Mouse (Mus musculus) forebrain, embryonic 11.5 days (tissue): ENCODE data around the gene Echdc3. TPM values are rescaled to one million over a fixed set of nuclear protein-coding genes. Genes with fewer than 3 reads are reported as not detected.

ENCODE experiments used
- ATAC-seq: fragments of 200-750 bp; cut with Nextera tagmentation; replicated peaks from 2 replicates; pipeline ENCODE4 v1.8.0; 2017; ENCODE audit warnings: moderate TSS enrichment; ENCODE audit not compliant: low FRiP score
- DNase-seq: peaks from one replicate; pipeline ENCODE4 v3.0.0-alpha.2; 2017; ENCODE audit warnings: low spot score
- H3K27ac ChIP-seq: fragments of 300-500 bp; sonication (generic); 2 replicates; pipeline ENCODE4 v1.5.1; 2014; ENCODE audit warnings: low read depth, low read length
- H3K27me3 ChIP-seq: fragments of 300-500 bp; sonication (generic); 2 replicates; pipeline ENCODE4 v1.6.1; 2014; ENCODE audit warnings: mild to moderate bottlenecking, low read length, mixed read lengths; ENCODE audit not compliant: control insufficient read depth, insufficient read depth
- H3K36me3 ChIP-seq: fragments of 300-500 bp; sonication (generic); 2 replicates; pipeline ENCODE4 v1.6.1; 2014; ENCODE audit warnings: mild to moderate bottlenecking, low read length, moderate library complexity, mixed read lengths; ENCODE audit not compliant: control insufficient read depth, insufficient read depth
- H3K4me1 ChIP-seq: fragments of 300-500 bp; sonication (generic); replicated peaks from 2 replicates; pipeline ENCODE4 v1.6.1; 2014; ENCODE audit warnings: low read length, mixed read lengths; ENCODE audit not compliant: control insufficient read depth, insufficient read depth
- H3K4me2 ChIP-seq: fragments of 300-500 bp; sonication (generic); 2 replicates; pipeline ENCODE4 v1.6.1; 2014; ENCODE audit warnings: low read depth, mild to moderate bottlenecking, low read length, moderate library complexity, mixed read lengths; ENCODE audit not compliant: severe bottlenecking
- H3K4me3 ChIP-seq: fragments of 300-500 bp; sonication (generic); 2 replicates; pipeline ENCODE4 v1.5.1; 2014; ENCODE audit warnings: low read depth, low read length
- H3K9ac ChIP-seq: fragments of 300-500 bp; sonication (generic); 2 replicates; pipeline ENCODE4 v1.6.1; 2014; ENCODE audit warnings: low read length
- H3K9me3 ChIP-seq: fragments of 300-500 bp; sonication (generic); 2 replicates; pipeline ENCODE4 v1.6.1; 2016; ENCODE audit warnings: low read length, mixed read lengths; ENCODE audit not compliant: control insufficient read depth
- WGBS: fragments of 180-500 bp; shearing (Covaris S2); extraction: QIAGEN DNeasy Blood & Tissue Kit; methylation state at CpG from one replicate; pipeline ENCODE4 v1.1.7; 2014; 5-methylcytosine and 5-hydroxymethylcytosine counted together
- polyA plus RNA-seq: library from polyadenylated mRNA; unstranded; fragments of >200 nt; fragmentation: Nextera tagmentation; extraction: Ambion mirVana; gene quantifications from 2 replicates; pipeline ENCODE4 v1.2.1, GENCODE M21; 2014

The Echdc3 gene
- polyA plus RNA-seq, 1 experiment from 2014 or later: 2.3 TPM

DNA sequence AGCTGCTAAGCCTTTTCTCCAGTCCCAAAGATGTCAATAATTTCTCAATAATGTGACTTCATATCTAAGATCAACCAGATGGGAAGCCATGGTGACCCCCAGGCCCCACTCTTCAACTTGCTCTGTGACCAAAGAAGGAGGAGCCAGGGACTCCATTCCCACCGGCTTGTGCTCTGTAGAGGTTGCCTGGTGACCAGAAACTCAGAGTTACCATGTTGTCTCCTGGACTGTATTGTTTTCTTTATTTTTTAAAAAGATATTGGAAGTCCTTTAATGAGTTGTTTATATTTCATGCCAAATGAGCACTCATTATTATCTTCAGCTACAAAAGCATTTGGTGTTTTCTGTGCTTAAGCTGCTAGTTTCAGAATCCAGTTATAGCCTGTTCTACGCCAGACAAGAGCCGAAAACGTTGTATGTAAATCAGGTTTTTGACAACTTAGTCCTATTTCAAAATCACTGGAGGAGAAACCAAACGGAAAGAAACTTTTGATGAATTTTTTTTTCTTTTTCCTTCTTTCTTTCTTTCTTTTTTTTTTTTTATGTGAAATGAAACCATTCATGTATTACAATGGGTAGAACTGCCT lies 42.7 kb upstream of the Echdc3 start:
- peaks cover 6% of the 10 kb centered on the region; the same call in 1 of the 2 replicates for H3K9me3 ChIP-seq
- H3K27me3 ChIP-seq: peaks cover 45% of the 10 kb centered on the region
- H3K4me3 ChIP-seq: no peak overlapping the region
- H3K27ac ChIP-seq: no peak overlapping the region
- DNase-seq: no peak
- WGBS: 68% methylated on average over 5 of the region's 5 CpGs
- H3K36me3 ChIP-seq: no peaks in the 10 kb centered on the region
- H3K9ac ChIP-seq: no peak overlapping the region
- ATAC-seq: no peak; the same call in 1 of the 2 replicates
- peaks cover 2% of the 10 kb centered on the region; the same call in 1 of the 2 replicates for H3K4me1 ChIP-seq
- no peak overlapping the region for H3K4me2 ChIP-seq

DNA sequence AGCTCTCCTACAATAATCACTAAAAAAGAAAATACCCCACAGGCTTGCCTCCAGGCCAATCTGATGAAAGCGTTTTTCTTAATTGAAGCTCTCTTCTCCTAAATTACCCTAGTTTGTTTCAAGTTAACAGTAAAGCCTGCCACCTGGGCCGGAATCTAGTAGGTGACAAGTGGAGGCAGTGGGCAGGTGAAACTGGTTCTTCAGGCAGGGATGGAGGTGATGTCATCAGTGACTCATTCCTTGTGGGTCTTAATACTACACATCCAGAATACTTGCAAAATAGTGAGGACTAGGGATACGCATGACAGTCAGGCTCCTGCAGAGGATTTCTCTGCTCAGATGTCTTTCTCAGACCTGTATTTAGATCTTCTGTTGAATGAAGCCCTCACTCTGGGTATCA lies 39.7 kb upstream of the Echdc3 start:
- Histone ChIP-seq H3K4me2 (no peak overlapping the region), H3K27ac (no peak overlapping the region)
- 90% methylated on average over 3 of the region's 3 CpGs for WGBS

DNA sequence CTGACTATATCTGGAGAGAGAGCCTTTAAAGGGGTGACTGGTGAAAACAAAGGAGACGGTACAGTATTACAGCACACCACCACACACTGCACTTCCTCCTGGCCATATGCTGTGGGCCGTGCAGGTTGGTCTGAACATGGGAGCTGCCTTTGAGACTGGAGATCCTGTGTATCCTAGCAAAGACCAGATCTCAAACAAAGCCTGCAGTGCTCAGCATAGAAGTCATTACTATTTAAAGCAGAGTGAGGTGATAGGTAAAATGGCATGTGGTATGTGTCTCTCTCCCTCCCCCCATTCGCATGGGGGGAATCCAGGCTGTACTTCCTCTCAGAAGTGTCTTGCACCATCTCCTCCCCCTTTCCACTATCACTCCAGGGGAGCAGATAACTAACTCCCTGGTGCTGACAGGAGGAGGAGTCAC lies 38.3 kb upstream of the Echdc3 start:
- Histone ChIP-seq H3K27ac (no peak overlapping the region), H3K9me3 (no peaks in the 10 kb centered on the region; the same call in 1 of the 2 replicates), H3K4me2 (no peak overlapping the region), H3K4me1 (peaks cover under 1% of the 10 kb centered on the region; the same call in 1 of the 2 replicates), H3K27me3 (peaks cover 2% of the 10 kb centered on the region), H3K4me3 (no peak overlapping the region), H3K36me3 (no peaks in the 10 kb centered on the region), H3K9ac (no peak overlapping the region)
- no peak for ATAC-seq
- no peak for DNase-seq
- 88% methylated on average over 3 of the region's 3 CpGs for WGBS

More for the DNA sequence above, 39.7 kb upstream of the Echdc3 start:
- no peak for DNase-seq
- Histone ChIP-seq H3K4me3 (no peak overlapping the region), H3K27me3 (peaks cover 16% of the 10 kb centered on the region), H3K9ac (no peak overlapping the region), H3K9me3 (no peaks in the 10 kb centered on the region; the same call in 1 of the 2 replicates), H3K4me1 (peaks cover 2% of the 10 kb centered on the region; the same call in 1 of the 2 replicates), H3K36me3 (no peaks in the 10 kb centered on the region)
- ATAC-seq: no peak

DNA sequence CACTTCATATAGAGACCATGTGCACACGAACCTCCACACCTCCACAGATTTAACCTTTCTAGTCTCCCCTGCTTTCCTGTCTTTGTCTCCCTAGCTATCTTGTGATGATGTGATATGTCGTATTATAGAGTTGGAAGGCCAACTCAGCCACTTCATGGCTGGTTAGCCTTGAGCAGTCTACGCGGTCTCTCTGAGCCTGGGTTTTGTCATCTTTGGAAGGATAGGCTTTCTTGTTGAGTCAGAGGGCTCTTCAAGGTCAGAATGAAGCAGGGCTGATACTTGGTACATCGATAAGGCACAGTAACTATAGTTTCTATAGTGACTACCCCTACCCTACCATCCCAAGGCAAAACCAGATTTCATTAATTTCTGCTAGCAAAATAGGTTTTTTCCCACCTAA lies 28.6 kb upstream of the Echdc3 start:
- no peaks in the 10 kb centered on the region for H3K9me3 ChIP-seq
- no peaks in the 10 kb centered on the region for H3K4me1 ChIP-seq
- no peak for DNase-seq
- H3K9ac ChIP-seq: no peak overlapping the region
- H3K27me3 ChIP-seq: no peaks in the 10 kb centered on the region
- no peak overlapping the region for H3K4me3 ChIP-seq
- H3K27ac ChIP-seq: no peak overlapping the region
- ATAC-seq: no peak
- 92% methylated on average over 5 of the region's 5 CpGs for WGBS
- no peak overlapping the region for H3K4me2 ChIP-seq
- no peaks in the 10 kb centered on the region for H3K36me3 ChIP-seq

DNA sequence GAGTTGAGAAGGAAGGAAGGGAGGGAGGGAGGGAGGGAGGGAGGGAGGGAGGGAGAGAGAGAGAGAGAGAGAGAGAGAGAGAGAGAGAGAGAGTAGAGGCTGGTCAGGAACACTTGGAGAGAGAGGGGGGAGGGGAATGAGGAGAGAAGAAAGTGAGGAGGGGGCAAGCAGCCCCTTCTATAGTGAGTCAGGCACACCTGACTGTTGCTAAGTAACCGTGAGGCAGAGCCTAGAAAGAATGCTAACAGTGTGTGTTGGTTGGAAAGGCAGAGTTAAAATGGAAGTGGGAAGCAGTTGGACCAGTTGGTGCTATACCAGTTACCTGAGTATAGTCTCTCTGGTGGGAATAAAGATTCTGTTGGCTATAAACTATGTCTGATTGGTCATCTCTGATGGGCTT lies 27.2 kb upstream of the Echdc3 start:
- DNase-seq: no peak
- 56% methylated on average over 1 of the region's 1 CpGs for WGBS
- no peak for ATAC-seq
- Histone ChIP-seq H3K27ac (no peak overlapping the region), H3K27me3 (no peaks in the 10 kb centered on the region), H3K9ac (no peak overlapping the region), H3K4me3 (no peak overlapping the region), H3K4me2 (no peak overlapping the region), H3K36me3 (no peaks in the 10 kb centered on the region), H3K9me3 (no peaks in the 10 kb centered on the region), H3K4me1 (no peaks in the 10 kb centered on the region)

DNA sequence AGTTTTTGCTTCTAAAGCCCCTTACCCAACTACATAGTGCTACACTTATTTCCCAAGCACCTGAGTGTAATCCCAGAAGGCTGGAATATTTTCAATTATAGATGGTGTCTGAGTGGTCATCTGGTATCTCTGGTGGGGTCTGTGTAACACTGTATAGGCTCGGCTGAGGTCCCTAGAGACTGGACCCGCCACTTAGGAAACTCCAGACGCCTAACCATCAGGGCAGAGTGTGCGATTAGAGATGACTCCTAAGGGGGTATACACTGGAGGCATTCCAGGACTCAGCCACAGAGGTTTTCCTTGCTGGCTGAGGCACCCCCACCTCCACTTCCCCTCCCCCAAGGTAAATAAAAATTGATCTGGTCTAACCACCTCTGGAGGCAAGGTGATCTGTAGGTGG lies 26.5 kb upstream of the Echdc3 start:
- no peaks in the 10 kb centered on the region for H3K9me3 ChIP-seq
- H3K9ac ChIP-seq: no peak overlapping the region
- H3K4me2 ChIP-seq: no peak overlapping the region
- no peaks in the 10 kb centered on the region for H3K27me3 ChIP-seq
- ATAC-seq (no peak), DNase-seq (no peak)
- H3K36me3 ChIP-seq: no peaks in the 10 kb centered on the region
- no peak overlapping the region for H3K27ac ChIP-seq
- 76% methylated on average over 4 of the region's 4 CpGs for WGBS
- H3K4me1 ChIP-seq: no peaks in the 10 kb centered on the region
- H3K4me3 ChIP-seq: no peak overlapping the region

DNA sequence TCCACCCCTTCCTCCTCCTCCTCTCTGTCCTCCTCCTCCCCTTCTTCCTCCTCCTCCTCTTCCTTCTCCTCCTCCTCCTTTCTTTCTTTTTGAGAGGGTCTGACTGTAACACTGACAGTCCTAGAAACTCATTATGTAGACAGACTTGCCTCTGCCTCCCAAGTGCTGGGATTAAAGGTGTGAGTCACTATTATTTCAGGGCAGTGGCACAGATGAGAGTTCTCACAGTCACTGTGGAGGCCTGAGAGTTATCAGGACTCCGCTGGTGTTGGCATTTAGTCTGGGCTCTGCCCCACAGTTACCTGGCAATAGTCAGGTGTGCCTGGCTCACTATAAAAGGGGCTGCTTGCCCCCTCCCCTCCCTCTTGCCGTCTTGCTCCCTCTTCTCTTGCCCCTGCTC lies 25.8 kb upstream of the Echdc3 start:
- Histone ChIP-seq H3K36me3 (no peaks in the 10 kb centered on the region), H3K9me3 (no peaks in the 10 kb centered on the region), H3K27ac (no peak overlapping the region), H3K27me3 (no peaks in the 10 kb centered on the region), H3K4me2 (no peak overlapping the region), H3K9ac (no peak overlapping the region), H3K4me1 (no peaks in the 10 kb centered on the region), H3K4me3 (no peak overlapping the region)
- 58% methylated on average over 2 of the region's 2 CpGs for WGBS
- no peak for ATAC-seq
- no peak for DNase-seq

DNA sequence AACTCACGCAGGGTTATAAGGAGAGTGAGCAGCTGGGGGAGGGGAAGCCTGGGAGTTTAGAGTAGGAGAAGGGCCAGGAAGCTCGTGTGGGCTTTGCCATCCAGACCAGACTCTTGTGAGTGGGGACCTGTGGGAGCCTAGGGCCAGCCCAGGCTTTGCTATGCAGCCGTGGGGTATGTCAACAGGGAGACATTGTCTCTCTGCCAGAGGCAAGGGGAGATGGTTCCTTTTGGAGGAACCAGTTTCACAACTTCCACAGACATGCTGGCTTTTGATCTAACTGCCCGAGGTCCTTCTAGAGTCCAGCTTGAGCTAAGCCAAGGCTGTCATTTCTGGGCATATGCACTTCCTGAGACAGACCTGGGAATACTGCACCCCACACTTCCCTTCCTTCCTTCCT lies 25.4 kb upstream of the Echdc3 start:
- H3K36me3 ChIP-seq: no peaks in the 10 kb centered on the region
- H3K9ac ChIP-seq: no peak overlapping the region
- ATAC-seq (no peak), DNase-seq (no peak)
- H3K4me3 ChIP-seq: no peak overlapping the region
- no peaks in the 10 kb centered on the region for H3K4me1 ChIP-seq
- no peak overlapping the region for H3K4me2 ChIP-seq
- 63% methylated on average over 4 of the region's 4 CpGs for WGBS
- no peaks in the 10 kb centered on the region for H3K27me3 ChIP-seq
- H3K9me3 ChIP-seq: no peaks in the 10 kb centered on the region
- H3K27ac ChIP-seq: no peak overlapping the region

DNA sequence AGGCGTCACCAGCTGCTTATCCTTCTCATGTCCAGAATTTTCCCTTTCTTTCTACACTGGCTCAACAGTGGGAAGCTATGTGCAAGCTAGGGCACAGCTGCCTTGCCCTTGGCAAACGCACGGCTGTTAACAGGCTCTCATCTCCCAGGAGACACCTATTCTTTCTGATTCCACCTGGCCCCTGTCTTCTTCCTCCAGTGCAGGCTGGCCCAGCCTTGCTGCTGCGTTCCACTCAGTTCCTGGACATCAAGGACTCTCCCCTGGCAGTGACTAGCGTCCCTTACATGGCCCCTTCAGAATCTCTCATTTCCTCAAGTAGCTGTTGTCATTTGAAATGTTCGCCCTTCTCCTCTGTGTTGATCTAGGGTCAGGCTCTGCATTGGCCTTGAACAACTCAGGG lies 20.5 kb upstream of the Echdc3 start:
- H3K4me1 ChIP-seq: no peaks in the 10 kb centered on the region

More for the DNA sequence above, 20.5 kb upstream of the Echdc3 start:
- WGBS: 78% methylated on average over 6 of the region's 6 CpGs
- no peak for DNase-seq
- no peak overlapping the region for H3K4me3 ChIP-seq
- H3K36me3 ChIP-seq: no peaks in the 10 kb centered on the region
- no peaks in the 10 kb centered on the region for H3K27me3 ChIP-seq
- ATAC-seq: no peak
- H3K27ac ChIP-seq: no peak overlapping the region
- H3K9me3 ChIP-seq: no peaks in the 10 kb centered on the region
- no peak overlapping the region for H3K9ac ChIP-seq
- no peak overlapping the region for H3K4me2 ChIP-seq
